In the genomic region with DNA sequence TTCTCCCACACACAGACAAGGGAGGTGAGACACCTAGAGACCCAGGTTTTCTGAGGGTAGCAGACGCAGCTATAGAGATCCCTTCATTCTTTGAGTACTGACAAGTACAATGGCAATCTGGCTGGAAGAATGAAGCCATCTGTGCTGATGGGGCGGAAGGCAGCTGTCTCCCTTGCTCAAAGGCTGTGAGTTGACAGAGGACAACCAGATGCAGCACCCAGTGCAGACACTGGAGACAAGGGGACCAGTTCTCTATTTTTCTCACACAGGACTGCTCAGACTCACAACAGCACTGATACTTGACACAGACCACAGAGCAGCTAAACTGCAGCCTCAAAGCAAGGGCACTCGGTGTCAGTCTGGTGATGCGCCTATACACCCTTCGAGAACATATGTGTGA, we compare ENCODE assay signal across 10 mouse cellular contexts. TPM values are rescaled to one million over a fixed set of nuclear protein-coding genes. Genes with fewer than 3 reads are reported as not detected.
A peak's percentile ranks its signal among the peaks of the same experiment; 100 is the strongest.
DNase-seq lines count a peak whose midpoint lies in the region; ATAC-seq lines count a peak whose summit lies in the region.
"Had no signal": no experiment of that assay in that cellular context is flagged by ENCODE, and none has a peak within 500 bp of the region (broad histone marks: within the 10 kb centered on the region; RNA-seq: fewer than 3 reads in every experiment).

No protein-coding gene starts in this region.

- H3K27me3 ChIP-seq in heart, embryonic 11.5 days (ENCODE audit: control insufficient read depth, insufficient read depth, low read length) = peaks cover 63% of the 10 kb centered on the region

- no peak overlapping the region for H3K9ac ChIP-seq in heart, embryonic 11.5 days (ENCODE audit: low read depth, low read length)
- H3K9ac ChIP-seq: liver, embryonic 13.5 days had no signal

- no peaks in the 10 kb centered on the region for H3K36me3 ChIP-seq in heart, embryonic 11.5 days (ENCODE audit: control insufficient read depth, insufficient read depth, low read length)
- H3K36me3 ChIP-seq: liver, embryonic 13.5 days had no signal

- H3K4me2 ChIP-seq in heart, embryonic 11.5 days = no peak overlapping the region
- H3K4me2 ChIP-seq: liver, embryonic 13.5 days had no signal

- DNase-seq in left cerebral cortex, adult 18-20 months (ENCODE audit: low spot score in 2 of 2) = peak; percentile 37 to 39
- no peak for DNase-seq in left cerebral cortex, postnatal 4 days
- peak; percentile 22 to 34 for DNase-seq in frontal cortex, postnatal 25 days (ENCODE audit: low spot score in 2 of 2)
- DNase-seq in left cerebral cortex, postnatal 25 days (ENCODE audit: low spot score in 2 of 2) = peak; percentile 49 to 76
- DNase-seq in retina, embryonic 14.5 days (ENCODE audit: low spot score) = peak; percentile 18
- DNase-seq in lung, postnatal 36 days = no peak
- DNase-seq: liver, embryonic 13.5 days had no signal

- no peak for ATAC-seq in heart, embryonic 11.5 days (replicated peaks; ENCODE audit: insufficient number of reproducible peaks, low FRiP score, low TSS enrichment)
- ATAC-seq in cerebellum, adult (ENCODE audit: insufficient number of reproducible peaks, low FRiP score, low TSS enrichment) = no peak

- intact Hi-C loops in left cerebral cortex, postnatal 4 days (cut with DNase I) = no loop called here
- intact Hi-C loops in left cerebral cortex, postnatal 25 days (cut with DNase I) = loop anchor here (2.0 kb wide), 1 partner anchor 81 kb away; the partner anchor contains the start of gene Nat14

- H3K9me3 ChIP-seq in heart, embryonic 11.5 days (replicated peaks; ENCODE audit: control insufficient read depth, low read length) = no peaks in the 10 kb centered on the region

- H3K4me3 ChIP-seq in heart, embryonic 11.5 days (ENCODE audit: low read depth, low read length) = no peak overlapping the region
- H3K4me3 ChIP-seq: liver, embryonic 13.5 days had no signal

- peaks cover 9% of the 10 kb centered on the region for H3K4me1 ChIP-seq in heart, embryonic 11.5 days (ENCODE audit: control insufficient read depth, insufficient read depth, low read length)

- 47% methylated on average over 5 of the region's 5 CpGs for WGBS in heart, embryonic 11.5 days (ENCODE audit: insufficient replicate concordance)

- no peak overlapping the region for H3K27ac ChIP-seq in heart, embryonic 11.5 days (ENCODE audit: low read depth, low read length)
- H3K27ac ChIP-seq: liver, embryonic 13.5 days had no signal

RNA-seq across cellular contexts. Expression of gene Shisa7, which starts 2.4 kb away (rescaled TPM):
- 100 to 1,000 TPM; 102 to 115 TPM for total RNA-seq in left cerebral cortex, adult 18-20 months (2021)
- total RNA-seq in left cerebral cortex, postnatal 4 days (2021) = 100 to 1,000 TPM; 112 to 126 TPM
- 100 to 1,000 TPM; 115 to 148 TPM for total RNA-seq in left cerebral cortex, postnatal 25 days (2021)
- polyA plus RNA-seq in heart, embryonic 11.5 days (2014; fragmentation: Nextera tagmentation; extraction: Ambion mirVana) = 0.09 TPM in 1 of 2 replicates, not detected in the other
- polyA plus RNA-seq: liver, embryonic 13.5 days; thymus, postnatal 0 days had no signal

RNA-seq across cellular contexts. Expression of gene Isoc2b, which starts 28.0 kb away (rescaled TPM):
- total RNA-seq in left cerebral cortex, adult 18-20 months (2021) = 1 to 10 TPM; 4.5 to 5.9 TPM
- 1 to 10 TPM; 1.2 to 1.9 TPM for total RNA-seq in left cerebral cortex, postnatal 4 days (2021)
- total RNA-seq in left cerebral cortex, postnatal 25 days (2021) = 1 to 10 TPM; 3.3 to 4.1 TPM
- polyA plus RNA-seq in heart, embryonic 11.5 days (2014; fragmentation: Nextera tagmentation; extraction: Ambion mirVana) = 2.9 and 3.3 TPM in 2 replicates

RNA-seq across cellular contexts. Expression of gene Ube2s, which starts 29.7 kb away (rescaled TPM):
- 100 to 1,000 TPM; 101 to 108 TPM for total RNA-seq in left cerebral cortex, adult 18-20 months (2021)
- 100 to 1,000 TPM; 176 to 203 TPM for total RNA-seq in left cerebral cortex, postnatal 4 days (2021)
- total RNA-seq in left cerebral cortex, postnatal 25 days (2021) = 100 to 1,000 TPM; 108 to 110 TPM
- polyA plus RNA-seq in heart, embryonic 11.5 days (2014; fragmentation: Nextera tagmentation; extraction: Ambion mirVana) = 317 and 378 TPM in 2 replicates

RNA-seq across cellular contexts. Expression of gene Isoc2a, which starts 34.9 kb away (rescaled TPM):
- total RNA-seq in left cerebral cortex, adult 18-20 months (2021) = 10 to 100 TPM; 14.2 to 14.8 TPM
- total RNA-seq in left cerebral cortex, postnatal 4 days (2021) = 1 to 10 TPM; 6.2 to 6.5 TPM
- total RNA-seq in left cerebral cortex, postnatal 25 days (2021) = 10 to 100 TPM; 10.4 to 11.0 TPM
- 0.59 and 1.1 TPM in 2 replicates for polyA plus RNA-seq in heart, embryonic 11.5 days (2014; fragmentation: Nextera tagmentation; extraction: Ambion mirVana)

RNA-seq across cellular contexts. Expression of gene Rpl28, which starts 49.4 kb away (rescaled TPM):
- 100 to 1,000 TPM; 439 to 453 TPM for total RNA-seq in left cerebral cortex, adult 18-20 months (2021)
- total RNA-seq in left cerebral cortex, postnatal 4 days (2021) = 100 to 1,000 TPM; 603 to 645 TPM
- total RNA-seq in left cerebral cortex, postnatal 25 days (2021) = 100 to 1,000 TPM; 428 to 431 TPM
- polyA plus RNA-seq in heart, embryonic 11.5 days (2014; fragmentation: Nextera tagmentation; extraction: Ambion mirVana) = 143 and 156 TPM in 2 replicates

Comparison
In these comparisons a context has a peak if more than half of its experiments do, and no peak if none do; other contexts are left out.
1. DNase-seq: peak in left cerebral cortex, adult 18-20 months (2 of 2), frontal cortex, postnatal 25 days (2 of 2), left cerebral cortex, postnatal 25 days (2 of 2) and retina, embryonic 14.5 days (single experiment); none in left cerebral cortex, postnatal 4 days (single experiment) and lung, postnatal 36 days (single experiment).